Mouse (Mus musculus): ENCODE results near the gene Rasgrf1.

DNA sequence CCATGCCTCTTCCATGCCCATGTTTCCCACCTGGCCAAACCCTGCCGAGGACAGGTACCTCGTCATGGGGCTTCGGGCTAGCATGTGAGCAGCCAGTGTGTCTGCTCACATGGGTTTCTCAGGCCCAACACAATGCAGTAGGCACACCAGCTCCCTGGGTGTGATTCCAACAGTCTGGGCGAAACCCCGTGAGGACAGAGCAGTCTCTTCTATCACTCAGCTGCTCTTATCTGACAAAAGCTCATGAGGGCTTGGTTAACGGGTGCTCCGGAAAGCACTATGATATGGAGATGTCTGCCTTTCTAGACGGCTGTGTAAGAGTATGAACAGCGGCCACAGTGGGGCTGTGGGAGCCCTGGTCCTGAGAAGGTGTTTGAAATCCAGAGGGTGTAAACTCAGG is 37.1 kb downstream of the Rasgrf1 start:
- TF ChIP-seq CTCF (IDR thresholded peaks at IDR 0.05; ENCODE audit: low read depth, low read length) (no peak), GATA1 (IDR thresholded peaks at IDR 0.05; ENCODE audit: borderline replicate concordance, low read length) (no peak), POLR2AphosphoS5 (IDR thresholded peaks at IDR 0.05; ENCODE audit: insufficient replicate concordance, low read depth, low read length) (no peak), TAL1 (conservative IDR thresholded peaks at IDR 0.05; ENCODE audit: low read depth, low read length) (no peak), GATA2 (IDR thresholded peaks at IDR 0.05; ENCODE audit: borderline replicate concordance, low read depth, low read length) (no peak)

All from G1E (cell line).